Mouse (Mus musculus): ENCODE measurements around the gene Ccdc92.

The Ccdc92 gene

DNA sequence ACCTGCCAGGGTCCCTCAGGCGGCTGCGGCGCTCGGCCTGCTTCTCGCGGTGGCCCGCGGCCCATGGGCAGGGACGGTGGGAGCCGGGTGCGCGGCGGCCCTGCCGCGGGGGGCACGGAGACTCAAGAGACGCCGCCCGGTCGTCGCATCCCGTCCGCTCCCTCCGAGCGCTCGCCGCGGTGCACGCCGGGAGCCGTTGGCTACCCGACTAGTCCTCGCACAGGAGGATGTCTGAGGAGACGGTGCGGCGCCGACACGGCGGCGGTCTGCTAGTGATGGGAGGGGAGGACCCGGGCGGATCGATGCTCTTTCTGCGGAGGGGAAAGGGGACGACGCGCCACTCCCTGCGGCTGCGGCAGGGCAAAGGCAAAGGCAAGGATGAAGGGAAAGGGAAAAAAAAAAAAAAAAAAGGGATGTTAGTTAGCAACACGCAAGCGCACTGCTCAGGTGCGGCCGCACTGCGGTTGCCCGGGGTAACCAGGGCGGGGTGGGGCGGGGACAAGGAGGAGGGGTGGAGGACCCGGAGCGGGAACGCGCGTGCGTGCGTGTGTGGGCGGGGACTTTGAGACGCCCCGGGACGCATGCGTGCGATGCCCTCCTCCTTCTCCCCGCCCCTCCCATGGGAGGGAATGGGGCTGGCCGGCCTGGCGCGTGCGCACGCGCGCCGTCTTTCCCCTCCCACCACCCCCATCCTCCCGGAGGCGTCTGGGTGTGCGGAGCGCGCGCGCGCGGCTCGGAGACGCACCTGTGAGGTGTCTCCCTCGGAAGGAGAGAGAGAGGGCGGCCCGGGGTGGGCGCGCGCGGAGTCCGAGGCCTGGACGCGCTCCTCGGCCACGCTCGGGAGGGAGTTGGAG is at the start of gene Ccdc92, which contains the start of gene Zfp664:
Gene Ccdc92, minus strand, starts transcription at position 412 of the 854 bp plus-strand sequence.
Gene Zfp664, plus strand, starts transcription at position 679 of the 854 bp plus-strand sequence.
- DNase-seq (ENCODE audit: low spot score): peak; percentile 98

DNA sequence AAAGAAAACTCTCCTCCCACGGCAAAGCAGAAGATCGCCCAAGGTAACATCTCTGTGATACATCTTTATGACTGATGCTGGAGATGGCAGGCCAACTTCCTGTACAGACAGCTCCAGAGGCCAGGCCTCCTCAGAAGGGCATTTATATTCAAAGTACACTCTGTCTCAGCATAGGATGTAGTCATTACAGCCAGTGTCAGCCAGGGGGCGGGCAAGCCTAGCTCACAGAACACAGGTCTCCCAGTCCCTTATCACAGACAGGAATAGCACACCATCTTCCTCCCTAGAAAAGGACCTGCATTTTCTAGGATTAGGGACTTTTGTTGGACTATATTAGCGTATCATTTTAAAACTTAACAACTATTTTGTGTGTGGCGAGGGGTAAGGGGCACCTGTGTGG is 46.6 kb upstream of the Ccdc92 start:
- peak; percentile 80 for DNase-seq (ENCODE audit: low spot score)

DNA sequence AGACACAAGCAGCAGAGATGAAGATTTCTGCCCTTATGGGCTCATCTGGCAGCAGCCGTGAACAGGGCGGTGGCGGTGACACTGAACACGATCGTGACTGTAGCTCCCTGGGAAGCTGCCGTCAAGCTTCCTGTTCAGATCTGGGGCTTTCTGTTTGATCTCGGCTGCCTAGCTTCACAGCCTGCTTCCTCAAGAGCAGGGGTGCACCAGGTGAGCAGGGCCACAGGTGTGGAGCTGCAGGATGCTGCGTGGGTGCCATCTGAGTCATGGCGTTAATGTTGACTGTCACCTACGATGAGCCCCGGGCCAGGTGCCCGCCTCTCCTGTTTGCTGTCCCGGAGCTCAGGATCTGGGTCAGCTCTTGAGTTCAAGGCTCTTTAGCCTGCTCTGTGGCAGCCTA is 44.7 kb upstream of the Ccdc92 start:
- peak; percentile 77 for DNase-seq (ENCODE audit: low spot score)

DNA sequence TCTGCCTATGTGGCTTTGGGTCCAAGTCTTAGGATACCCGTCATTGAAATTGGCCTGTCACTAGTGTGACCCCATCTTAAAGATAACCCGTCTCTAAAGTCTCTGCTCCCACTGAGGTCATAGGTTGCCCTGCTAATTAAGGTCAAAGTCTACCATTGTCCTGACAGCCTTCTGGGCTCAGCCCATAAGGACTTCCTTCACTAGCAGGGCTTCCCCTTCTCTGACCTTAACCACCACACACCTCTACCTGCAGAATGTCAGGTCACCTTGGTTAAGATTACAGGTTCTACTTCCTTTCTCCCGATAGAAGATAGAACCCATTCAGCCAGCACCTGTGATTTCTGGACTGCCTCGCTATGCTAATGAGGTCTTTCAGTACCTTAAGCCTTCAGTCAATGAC is 41.6 kb upstream of the Ccdc92 start:
- DNase-seq (ENCODE audit: low spot score): no peak

DNA sequence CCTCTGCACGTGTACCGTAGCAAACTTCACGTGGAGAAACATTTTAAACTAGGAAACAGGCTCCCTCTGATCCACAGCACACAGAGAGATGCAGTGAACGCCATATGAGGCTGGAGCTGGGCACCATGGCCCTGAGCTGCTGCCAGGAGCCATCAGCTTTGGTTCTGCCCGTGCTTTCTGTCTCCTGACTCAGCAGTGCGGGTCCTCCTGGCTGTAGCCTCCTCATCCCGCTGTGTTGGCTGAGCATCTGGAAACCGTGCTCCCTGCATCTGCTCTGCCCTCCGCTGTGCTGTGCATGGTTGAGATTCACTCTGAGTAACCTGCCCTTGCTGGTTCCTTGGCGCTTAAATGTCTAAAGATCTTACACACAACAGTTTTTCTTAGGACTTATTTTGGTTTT is 40.0 kb upstream of the Ccdc92 start:
- DNase-seq (ENCODE audit: low spot score): no peak

DNA sequence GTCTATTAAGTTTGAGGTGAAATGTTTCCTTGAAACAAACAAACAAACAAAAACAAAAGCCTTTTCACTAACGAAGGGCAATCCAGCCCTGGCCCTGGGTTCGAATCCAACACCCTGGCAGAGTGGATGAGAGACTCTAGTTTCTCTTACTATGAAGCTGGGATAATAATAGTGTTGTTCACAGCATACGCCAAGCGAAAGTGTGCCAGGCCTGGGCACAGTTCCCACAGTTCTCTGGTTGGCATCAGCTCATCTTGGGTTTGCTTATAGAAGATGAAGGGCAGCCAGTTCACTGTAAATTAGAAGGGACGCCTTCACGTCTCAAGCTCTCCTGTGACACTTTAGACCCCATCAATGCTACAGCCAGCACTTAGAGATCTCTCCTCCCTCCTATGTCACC is 39.5 kb upstream of the Ccdc92 start:
- no peak for DNase-seq (ENCODE audit: low spot score)

DNA sequence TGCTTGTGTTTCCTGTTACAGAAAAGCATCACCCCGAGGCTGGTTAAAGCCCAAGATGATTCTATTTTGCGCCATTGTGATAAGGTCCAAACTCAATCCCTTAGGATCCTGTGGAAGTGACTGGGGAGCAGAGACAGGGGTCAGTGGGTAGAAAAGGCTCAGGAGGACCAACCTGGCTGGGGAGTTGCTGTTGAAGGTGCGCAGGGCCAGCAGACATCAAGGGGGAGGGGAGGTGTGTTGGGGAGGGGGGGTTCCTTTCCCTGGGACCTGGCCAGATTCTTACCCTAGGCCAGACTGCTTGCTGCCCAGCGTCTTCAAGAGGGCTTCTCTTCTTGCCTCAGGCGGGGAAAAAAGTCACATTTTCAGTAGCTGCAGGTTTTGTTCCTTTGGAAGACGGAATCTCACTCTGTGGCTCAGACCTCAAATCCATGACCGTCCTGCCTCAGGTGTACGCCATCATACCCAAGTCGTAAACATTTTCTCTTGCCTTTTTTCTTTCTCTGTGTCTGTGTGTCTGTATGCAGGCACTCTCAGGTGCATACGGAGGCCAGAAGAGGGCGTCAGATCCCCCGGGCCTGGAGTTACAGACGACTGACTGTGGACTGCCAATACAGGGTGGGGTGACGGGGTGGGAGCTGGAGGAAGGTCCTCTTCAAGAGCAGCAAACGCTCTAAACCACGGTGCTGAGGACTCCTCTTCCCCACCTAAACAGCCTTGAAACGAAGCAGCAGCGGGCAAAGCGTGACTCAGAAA is 38.7 kb upstream of the Ccdc92 start:
- no peak for DNase-seq (ENCODE audit: low spot score)

DNA sequence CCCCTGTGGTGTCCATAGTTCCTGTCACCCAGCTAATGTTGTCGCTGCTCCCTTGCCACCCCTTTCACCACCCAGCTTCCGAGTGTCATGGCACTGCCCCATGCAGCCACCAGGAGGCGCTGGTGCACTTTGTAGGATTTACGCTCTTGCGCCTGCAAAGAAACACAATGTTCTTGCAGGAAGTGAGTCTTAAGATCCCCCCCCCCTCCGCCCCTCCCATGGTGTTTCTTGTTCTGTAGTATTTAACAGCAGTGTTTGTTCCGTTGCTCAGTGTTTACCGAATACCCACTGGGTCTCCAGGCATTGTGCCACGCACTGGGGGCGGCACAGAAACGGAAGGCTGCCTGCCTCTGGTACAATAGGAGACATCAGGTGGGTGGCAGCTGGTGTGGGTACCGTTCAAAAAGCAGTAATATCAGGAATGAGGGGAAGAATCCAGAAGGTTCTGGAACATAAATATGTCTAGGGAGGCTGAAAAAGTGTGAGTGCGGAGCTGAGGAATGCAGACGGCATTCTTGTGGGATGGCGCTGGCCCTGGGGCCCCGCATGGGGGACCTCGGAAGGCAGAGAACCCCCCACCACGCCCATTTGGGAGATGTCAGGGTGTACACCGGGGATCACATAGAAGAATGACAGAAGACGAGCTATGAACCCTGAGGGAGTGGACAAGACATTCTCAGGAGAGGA is 37.9 kb upstream of the Ccdc92 start:
- DNase-seq (ENCODE audit: low spot score): peak; percentile 88

DNA sequence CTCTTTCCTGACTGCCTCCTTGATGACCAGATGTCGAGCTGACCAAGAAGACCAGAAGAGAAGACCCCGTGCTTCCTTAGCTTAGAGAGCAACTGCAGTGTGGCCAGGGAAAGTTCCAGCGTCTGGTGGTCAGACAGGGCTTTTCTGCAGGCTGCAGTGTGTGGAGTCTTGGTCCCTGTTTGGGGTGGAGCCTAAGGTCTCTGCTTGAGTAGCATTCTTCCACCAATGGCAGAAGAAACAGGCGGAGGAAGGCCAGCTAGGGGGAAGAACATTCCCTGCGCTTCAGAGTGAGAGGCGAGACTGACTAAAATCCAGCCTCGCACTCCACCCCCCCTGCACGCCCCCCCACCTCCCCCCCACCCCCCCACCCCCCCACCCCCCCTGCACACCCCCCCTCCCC is 33.9 kb upstream of the Ccdc92 start:
- DNase-seq (ENCODE audit: low spot score): no peak

DNA sequence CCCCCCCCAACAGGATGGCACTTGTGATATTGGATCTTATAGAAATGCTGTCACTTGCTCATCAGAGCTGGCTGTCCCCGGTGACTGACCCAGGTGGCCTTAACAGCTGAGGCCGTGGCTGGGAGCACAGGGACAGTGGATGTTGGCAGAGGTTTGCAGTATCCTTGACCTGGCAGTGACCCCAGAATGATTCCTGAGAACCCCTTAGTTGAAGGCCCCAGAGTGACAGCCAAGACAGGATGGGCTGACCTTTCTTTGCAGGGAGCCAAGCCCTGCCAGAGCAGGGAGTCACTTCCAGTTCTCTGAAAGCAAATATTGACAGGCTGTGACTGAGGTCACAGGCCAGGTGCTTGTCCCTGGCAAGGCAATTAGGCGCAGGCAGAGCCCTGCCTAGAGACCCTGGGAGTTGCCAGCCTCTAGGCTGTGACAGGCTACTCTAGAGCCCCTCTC is 29.7 kb upstream of the Ccdc92 start:
- DNase-seq (ENCODE audit: low spot score): no peak

DNA sequence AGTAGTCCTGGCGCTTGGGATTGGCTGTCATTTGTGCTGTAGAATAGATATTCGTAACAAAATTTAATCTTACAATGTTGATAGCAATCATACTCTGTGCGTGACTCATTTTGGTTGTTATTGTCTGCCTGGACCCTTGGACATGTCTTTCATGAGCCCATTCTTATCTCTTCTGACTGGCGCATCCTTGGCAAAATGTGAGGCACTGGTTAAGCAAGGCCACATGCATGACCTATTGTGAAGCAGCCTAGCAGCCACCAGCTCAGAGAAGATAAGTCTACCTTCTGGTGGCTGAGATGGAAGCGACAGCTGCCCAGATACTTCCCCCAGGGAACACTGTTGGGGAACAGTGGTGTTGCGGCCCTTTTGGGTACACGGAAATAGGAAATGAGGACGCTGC is 26.4 kb upstream of the Ccdc92 start:
- DNase-seq (ENCODE audit: low spot score): no peak

DNA sequence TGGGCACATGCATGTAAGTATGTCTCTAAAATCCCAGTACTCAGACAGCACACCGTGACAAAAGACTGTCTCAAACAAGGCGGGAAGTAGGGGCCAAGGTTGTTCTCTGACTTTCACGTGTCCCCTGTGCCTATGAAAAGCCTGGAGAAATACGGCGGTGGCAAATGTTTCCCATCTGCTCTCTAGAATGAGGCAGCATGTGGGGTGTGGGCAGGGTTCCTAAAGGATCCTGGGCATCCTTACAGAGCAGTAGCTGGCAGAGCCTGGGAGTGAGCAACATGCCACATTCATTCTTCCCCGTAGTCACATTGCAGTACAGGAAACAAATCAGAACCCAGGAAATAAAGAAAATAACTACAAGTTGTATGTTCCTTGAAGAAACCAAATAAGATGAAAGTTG is 21.7 kb upstream of the Ccdc92 start:
- DNase-seq (ENCODE audit: low spot score): no peak

DNA sequence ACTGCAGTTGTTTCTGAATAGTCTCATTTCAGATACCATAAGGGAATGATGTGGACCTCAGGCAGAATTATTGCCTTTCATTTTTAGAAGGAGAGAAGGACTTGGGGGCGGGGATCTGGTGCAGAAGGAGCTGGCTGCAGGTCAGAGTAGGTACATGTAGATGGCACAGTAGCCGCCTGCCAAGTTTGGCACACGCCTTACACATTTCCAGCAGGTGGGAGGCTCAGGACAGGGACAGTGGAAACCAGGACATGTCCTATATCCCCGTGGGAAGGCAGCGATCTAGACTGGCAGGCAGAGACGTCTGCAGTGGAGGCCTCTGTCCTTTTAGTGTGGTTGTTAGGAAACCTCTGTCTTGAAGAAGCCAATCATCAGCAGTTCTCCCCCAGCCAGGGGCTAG is 17.6 kb upstream of the Ccdc92 start:
- no peak for DNase-seq (ENCODE audit: low spot score)

DNA sequence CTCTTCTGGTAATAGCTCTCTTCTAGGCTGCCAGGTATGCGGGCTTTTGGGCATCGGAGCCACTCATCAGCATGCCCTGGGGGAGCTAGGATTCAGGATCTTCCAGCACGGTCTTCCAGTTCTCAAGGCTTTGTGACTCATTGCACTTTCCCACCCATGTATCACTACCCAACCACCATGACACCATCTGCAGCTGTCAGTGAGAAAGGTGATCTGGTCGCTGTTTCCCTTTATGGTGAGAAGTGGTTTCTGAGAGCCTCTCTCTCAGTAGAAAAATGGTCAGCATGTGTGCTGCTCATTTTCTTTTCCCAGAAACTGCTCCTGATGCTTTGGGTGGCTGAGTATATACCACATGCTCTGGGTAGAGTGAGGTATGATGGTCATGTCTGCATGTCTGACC is 17.0 kb upstream of the Ccdc92 start:
- DNase-seq (ENCODE audit: low spot score): no peak

DNA sequence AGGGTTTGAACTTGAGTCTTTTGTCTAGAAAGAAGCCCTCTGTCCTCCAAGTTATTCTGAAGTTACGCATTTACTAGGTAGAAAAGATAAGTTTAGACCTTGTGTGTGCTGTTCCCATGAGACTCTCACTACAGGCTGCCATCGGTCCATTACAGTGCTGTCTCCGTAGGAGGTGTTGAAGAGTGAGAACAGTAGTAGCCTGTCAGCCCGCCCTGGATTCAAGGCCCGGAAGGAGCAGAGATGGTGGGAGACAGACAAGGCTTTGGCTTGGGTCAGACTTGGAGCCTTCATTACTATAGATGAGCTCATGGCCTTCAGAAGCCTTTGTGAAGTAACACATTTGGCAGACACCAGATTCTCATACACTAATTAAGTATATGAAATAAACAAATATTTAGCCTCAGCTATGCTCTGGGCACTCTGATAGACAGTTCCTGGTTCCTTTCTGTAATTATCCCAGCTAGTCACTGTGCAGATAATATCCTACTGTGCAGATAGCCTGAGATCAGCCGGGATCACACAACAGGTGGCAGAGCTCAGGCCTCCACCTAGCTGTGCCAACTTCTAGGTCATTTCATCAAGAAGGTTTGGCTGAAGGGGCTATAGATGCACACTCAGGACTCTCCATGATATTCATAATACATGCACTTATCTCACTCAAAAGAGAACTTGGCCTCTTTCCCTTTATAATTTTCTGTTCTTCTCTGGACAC is 11.8 kb upstream of the Ccdc92 start:
- no peak for DNase-seq (ENCODE audit: low spot score)

DNA sequence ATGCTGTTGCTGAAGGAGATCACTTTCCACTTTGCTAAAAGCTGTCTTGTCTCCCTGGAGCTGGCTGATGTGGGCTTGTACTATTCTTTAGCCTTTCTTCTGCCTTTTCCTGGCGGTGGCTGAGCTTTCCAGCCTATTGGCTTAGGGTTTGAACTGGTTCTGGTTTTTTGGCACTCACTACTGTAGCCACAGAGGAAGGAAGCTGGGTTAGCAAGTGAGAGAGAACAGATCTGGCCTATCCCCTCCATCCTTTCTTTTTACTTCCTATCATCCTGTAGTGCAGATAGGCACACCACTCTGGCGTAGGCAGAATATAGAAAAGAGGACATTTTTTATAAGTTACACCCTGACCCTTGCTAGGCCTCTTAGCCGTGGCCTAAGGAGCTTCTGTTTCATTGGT is 10.9 kb upstream of the Ccdc92 start:
- DNase-seq (ENCODE audit: low spot score): peak; percentile 31

DNA sequence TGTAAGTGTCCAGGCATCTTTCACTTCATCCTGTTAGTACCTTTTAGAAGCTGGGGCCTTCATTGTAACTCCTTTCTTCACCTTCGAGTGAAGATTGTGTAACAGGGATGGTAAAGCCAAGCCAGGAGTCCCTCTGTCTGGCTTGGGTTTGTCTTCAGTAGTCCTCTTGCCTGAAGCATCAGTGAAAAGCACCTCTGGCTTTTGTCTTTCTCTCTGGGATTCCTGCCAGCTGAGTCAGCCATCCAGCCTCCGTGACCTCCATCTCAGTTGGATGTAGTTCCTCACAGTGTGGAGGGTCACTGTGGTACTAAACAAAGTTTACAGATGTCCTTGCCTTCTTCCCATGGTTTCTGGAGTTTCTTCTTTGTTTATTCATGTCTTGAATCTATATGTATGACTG is 9.8 kb upstream of the Ccdc92 start:
- DNase-seq (ENCODE audit: low spot score): no peak

DNA sequence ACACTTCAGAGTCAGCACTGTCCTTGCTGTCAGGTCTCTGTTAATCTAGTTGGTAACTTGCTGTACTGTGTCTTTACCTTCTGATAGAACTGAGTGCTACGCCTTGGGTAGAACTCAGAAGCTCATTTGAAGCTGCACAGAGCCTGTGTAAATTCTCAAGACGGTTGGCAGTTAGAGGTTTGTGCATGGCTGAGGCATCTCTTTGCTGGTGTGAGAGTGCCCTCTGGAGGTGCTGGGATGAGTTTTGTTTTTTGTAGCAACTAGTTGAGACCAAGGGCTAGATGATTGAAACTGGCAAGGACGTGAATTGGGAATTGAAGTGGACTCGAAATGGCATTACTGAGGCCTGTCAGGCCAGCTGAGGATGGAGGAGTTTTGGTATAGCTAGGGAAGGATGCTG is 6.8 kb upstream of the Ccdc92 start:
- DNase-seq (ENCODE audit: low spot score): peak; percentile 65

DNA sequence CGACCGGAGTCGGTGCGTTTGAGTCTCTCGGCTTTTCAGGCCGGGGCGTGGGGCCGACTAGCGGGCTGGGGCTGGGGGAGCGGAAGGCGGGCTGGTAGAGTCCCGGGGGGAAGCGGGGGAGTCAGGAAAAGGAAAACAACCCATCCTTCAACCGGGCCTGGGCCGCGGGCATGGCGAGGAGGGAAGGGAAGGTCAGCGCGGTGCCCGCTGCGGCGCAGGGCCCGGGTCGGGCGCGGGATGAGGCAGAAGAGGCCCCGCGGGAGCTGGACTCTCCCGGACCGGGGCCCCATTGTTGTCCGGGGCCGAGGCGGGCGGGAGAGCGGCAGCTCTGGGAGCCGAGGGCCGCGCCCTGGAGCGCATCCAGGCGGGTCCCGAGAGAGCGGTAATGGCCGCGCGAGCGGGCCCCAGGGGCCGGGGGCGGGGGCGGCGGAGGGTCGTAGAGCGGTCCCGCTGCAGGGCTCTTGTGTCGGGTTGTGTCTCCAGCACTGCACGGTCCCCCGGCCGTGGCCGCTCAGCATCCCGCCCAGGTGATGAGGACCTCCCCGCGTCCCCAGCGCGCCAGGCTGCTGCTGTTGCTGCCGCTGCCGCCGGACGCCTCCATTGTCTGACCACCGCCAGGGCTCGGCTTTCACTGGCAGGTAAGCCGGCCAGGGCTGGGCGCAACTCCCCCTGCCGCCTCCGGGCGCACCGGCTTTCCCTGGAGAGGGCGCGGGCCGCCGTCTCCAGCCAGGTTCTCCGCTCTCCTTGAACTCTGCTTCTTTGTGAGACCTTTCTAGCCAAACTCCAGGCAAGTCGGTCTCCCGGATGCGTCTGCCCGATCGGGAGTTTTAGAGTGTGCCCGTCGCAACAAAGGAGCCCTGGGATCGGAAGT is 882 bp upstream of the Ccdc92 start:
- DNase-seq (ENCODE audit: low spot score): peak; percentile 26

DNA sequence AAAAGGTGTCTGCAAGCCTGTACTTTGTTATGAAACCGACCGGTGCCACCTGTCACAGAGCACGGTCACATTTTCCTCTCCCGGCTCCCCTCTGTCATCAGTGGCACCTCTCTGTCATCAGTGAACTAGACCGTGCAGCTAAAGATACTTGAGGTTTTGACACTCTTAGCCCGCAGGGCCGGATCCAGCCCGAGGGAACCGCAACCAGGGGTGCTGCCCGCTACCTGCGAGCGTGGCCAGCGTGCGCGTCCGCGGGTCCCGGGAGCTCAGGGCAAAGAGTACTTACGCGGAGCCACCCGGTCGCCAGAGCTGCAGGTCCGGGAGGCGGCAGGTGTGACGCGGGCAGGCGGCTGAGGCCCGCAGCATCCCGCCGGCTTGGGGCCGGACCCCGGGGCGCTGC is 761 bp downstream of the Ccdc92 start:
- DNase-seq (ENCODE audit: low spot score): peak; percentile 60

DNA sequence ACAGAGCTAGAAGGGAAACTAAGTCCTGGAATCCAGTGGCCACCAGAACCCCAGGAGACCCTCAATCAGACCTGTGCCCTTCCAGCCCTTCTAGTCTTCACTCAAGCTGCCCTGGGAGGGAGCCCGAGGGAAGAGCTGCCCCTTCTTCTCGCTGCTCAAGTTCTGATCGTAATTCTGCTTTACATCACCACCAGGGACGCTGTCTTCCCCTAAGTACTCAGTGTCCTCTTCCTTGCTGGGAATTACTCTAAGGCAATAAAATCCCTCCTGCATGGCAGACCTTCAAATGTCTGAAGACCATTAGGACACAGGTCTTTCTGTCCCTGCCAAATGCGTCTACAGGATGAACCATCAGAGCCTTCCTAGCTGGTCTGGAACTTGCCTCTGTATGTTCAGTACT is 2.2 kb downstream of the Ccdc92 start:
- DNase-seq (ENCODE audit: low spot score): no peak
